Mouse (Mus musculus) ES-CJ7 (cell line): ENCODE results near the gene Abcb8.
A peak's percentile ranks its signal among the peaks of the same experiment; 100 is the strongest.

Experiments
- DNase-seq: peaks from one replicate; pipeline ENCODE4 v3.0.0; 2011; ENCODE audit warnings: low read depth, low spot score

The Abcb8 gene

DNA sequence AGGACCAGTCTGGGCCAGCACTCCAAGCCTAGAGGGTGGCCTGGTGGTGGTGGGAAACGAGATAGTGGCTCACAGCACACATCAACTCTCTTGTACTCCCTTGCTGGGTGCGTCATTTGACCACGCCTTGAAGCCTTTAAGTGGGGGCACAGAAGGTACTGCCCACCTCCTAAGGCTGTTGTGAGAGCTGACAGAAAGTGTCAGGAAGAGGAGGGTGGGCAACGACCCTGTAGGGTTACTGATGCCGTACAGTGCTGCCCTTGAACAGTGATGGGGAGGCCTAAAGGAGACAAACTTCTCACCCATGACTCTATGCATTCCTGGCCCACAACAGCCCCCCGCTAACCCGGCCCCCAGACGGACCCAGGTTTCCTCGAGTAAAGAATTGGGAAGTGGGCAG is 27.0 kb upstream of the Abcb8 start:
- DNase-seq: no peak

GRCm38 (mm10) chr5:24369767-24370166 is 23.7 kb upstream of the Abcb8 start:
- DNase-seq: no peak

DNA sequence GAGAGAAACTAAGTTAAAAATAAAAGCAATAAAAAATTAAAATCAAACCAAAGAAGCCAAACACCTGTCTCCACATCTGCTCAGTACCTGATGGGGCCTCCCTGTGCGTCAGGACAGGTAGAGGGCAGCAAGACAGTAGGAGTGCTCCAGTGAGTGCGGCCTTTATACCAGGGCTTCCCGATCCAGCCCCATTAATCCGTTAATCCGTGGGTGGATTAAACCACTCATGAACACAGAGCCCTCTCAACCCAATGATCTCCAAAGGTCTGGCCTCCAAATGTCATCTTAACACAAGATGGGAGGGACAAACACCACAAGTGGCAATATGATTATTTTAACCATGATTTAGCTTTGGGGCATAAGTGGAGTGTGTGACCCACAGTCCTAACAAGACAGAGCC is 19.7 kb upstream of the Abcb8 start:
- no peak for DNase-seq

GRCm38 (mm10) chr5:24374216-24374615 is 19.2 kb upstream of the Abcb8 start:
- no peak for DNase-seq

GRCm38 (mm10) chr5:24374666-24375328 is 18.7 kb upstream of the Abcb8 start:
- DNase-seq: no peak

DNA sequence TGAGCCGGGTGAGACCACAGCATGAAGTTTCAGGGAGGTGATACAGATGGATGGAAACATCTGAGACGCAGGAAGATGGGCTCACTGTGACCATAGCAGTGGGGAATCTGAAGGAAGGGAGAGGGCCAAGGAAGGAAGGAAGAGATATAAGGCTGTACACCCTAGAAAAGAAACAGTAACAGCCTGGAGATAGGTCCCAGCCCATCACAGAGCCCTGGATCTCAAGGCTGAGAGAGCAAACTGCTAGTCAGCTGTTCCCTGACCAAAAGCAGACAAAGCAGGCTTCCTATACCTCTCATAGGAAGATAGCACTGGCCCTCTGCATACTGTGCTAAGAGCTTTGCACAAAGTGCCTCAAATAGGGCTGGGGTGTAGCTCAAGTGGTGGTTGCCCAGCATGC is 14.8 kb upstream of the Abcb8 start:
- DNase-seq: no peak

GRCm38 (mm10) chr5:24379501-24379900 is 14.0 kb upstream of the Abcb8 start:
- DNase-seq: no peak

- DNase-seq: no peak
Measured at GRCm38 (mm10) chr5:24380499-24380898, 13.0 kb upstream of the Abcb8 start.

GRCm38 (mm10) chr5:24381486-24381885 is 12.0 kb upstream of the Abcb8 start:
- no peak for DNase-seq

DNA sequence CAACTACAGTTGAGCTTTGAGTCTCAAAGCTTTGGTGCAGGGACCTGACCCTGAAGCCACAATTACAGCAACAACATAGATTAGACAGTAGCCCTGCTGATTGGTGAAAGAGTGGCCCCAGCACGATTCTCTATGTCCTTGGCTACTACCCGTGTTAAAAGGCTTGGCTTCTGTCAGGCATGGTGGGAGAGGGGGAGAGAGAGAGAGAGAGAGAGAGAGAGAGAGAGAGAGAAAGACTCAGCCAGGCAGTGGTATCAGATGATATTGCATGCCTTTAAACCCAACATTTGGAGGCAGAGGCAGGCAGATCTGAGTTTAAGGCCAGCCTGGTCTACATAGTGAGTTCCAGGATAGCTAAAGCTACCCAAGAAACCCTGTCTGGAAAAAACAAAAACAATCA is 11.5 kb upstream of the Abcb8 start:
- DNase-seq: no peak

- peak; percentile 99 for DNase-seq
Measured at GRCm38 (mm10) chr5:24383026-24383859, 10.2 kb upstream of the Abcb8 start.

DNA sequence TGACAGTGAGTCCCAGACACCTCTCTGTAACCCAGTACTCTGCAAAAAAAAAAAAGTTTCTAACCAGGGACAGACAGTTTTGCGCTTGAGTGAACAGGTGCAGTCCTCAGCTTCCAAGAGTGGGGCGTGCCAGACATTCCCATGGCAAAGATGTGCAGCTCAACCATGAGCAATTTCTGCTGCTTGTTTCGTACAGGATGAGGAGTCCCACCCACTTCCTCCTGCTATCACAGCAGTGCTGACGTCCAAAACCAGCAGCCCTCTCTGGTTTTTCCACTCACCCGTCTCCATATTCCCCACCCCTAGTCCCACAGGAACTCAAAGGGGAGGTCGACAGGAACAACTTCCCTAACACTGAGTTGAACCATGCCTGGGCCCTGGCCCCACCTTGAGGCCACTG is 9.1 kb upstream of the Abcb8 start:
- no peak for DNase-seq

DNA sequence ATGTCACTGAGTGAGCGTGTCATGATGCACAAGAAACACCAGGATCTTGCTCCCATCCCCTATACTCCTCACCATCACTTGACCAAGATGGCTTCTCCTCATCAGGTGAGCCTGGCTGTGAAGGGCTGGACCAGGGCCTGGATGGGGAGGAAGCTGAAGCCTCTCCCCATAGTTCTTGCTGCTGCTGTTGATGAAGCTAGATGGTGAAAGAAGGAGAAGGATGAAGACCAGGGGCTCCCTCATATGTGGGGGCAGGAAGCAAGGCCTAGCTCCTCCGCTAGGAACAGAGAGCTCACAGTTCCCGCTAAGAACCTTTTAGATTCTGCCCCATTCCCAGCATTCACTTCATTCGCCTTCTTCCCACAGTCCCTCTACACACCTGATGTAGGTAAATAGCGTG is 8.1 kb upstream of the Abcb8 start:
- DNase-seq: no peak

DNA sequence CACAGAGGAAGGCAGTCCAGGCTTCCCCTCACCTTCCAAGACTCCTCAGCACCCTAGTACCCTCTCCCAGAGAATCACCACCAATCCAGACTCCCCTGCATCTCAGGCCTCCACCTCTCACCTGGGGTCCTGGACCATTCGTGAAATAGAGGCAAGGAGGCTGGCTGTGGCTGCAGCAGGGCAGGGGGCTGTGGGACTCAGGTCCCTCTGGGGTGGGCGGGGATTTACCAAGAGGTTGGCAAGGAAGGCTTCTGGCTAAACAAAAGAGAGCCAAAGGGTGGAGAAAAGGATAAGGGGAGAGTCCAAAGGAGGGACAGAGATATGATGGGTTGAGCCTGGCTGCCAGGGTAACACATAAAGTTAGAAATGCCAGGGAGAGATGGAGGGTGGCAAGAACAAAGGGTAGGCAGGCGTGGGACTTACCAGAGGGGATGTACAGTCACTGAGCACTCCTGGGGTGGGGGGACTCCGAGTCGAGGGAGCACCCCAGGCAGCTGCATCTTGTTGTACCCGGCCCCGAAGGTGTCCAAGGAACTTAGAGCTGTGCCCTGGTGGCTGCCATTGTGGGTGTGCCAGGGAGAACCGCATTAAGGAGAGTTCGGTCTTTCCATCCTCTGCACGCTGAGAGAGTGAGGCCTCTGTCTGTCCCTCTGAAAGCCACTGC is 7.4 kb upstream of the Abcb8 start:
- DNase-seq: no peak

GRCm38 (mm10) chr5:24387264-24388241 is 5.9 kb upstream of the Abcb8 start:
- DNase-seq: peak; percentile 67

DNA sequence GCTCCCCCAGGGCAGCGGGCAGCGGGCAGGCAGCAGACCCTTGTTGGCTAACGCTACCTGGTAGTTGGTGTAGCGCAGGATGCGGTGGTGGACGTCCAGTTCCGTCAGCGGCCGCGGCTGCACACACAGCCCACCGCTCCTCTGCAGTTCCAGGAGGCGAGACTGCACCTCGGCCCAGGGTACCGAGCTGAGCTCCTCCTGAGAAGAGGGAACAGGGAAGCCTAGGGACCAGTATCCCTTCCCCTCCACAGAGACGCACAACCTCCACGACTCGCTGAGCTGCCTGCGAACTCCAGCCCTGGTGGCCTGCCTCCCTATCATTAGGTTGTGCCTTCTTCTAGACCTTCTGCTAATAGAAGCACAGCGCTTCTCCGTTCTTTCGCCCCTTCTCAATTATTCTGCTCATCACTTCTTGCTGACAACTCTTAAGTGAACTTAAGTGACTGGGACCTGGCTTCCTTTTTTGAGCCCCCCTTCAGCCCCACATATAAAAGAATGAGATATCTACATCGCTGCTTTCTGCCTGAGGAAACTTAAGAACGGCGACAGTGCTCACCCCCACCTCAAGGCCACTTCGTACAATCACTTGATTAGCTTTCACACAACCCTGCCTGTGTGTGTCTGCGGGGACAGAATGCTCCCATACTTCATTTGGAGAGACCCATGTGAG is 5.1 kb upstream of the Abcb8 start:
- DNase-seq: no peak

GRCm38 (mm10) chr5:24389011-24389657 is 4.3 kb upstream of the Abcb8 start:
- DNase-seq: peak; percentile 62

GRCm38 (mm10) chr5:24389658-24390020 is 3.8 kb upstream of the Abcb8 start:
- DNase-seq: no peak

DNA sequence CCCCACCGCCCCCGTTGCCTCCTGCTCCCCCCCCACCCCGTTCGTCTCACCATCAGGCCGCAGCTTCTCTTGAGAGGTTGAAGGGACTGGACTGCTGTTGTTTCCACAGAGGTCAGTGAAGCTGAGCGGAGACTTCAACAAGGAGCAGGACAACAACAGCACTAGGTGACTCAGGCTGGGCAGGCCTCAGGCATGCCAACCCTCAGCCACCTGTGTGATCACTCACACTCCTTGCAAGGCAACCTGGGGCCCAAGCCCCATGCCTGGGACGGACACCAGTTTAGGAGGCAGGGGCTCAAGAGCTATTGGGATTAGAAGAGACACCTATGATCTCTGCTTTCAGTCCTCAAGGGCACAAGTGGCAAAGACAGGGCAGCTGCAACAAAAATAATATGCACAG is 1.6 kb upstream of the Abcb8 start, which contains the start of gene Atg9b:
Atg9b (minus strand) TSS at position 280 of the 400 bp plus-strand sequence.
- no peak for DNase-seq

- DNase-seq: no peak
Measured at GRCm38 (mm10) chr5:24392724-24393123, 739 bp upstream of the Abcb8 start.
